Mouse (Mus musculus) ovary, adult 18-20 months (tissue): ENCODE data around the gene Pld1.

Experiments
- DNase-seq: peaks from one replicate; pipeline ENCODE4 v3.0.0; 2022; ENCODE audit warnings: low spot score, mixed read lengths

Gene Pld1

DNA sequence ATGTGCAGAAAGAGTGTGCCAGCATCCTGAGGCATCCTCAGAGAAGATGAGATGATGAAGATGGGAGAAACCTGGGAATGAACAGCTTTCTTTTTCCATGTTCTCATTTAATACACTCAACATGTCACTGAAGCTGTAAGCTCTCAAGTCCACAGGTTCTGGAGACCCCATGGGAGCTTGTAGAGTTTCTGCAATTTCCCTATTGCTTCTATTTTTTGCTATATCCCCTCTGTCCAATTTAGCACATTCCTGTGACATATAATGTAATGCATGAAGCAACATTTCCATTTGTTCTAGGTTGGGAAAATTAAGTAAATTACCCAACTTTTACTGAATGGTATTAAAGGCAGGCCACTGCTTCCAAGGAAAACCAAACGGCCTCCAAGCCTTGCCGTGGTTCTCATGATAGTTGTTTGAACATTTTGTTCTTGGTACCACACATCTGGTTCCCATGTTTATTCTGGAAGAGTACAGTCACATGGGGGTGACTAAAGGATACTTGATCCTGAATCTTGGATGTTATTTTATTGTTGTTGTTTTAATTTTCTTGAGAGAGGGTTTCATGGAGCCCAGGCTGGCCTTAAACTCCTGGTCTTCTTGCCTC is 52.7 kb downstream of the Pld1 start:
- DNase-seq: no peak

- DNase-seq: no peak
Observed at GRCm38 (mm10) chr3:27994175-27994990, 55.9 kb downstream of the Pld1 start.

DNA sequence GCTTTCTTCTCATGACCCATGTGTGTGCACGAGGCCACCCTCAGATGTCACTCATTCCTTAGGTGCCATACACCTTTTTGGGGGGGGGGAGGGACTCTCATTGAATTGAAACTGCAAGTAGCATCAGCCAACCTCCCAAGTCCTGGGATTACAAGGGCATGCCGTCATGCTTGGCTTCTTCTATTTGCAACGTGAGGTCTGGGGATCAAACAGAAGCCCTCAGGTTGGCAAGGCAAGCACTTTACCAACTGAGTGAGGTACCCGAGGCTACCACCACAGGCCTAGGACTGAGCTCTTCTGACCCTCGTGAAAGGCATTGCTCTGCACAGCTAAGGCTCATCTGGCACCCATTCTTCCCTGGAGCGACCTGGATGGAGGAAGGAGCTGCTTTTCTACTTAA is 65.8 kb downstream of the Pld1 start:
- no peak for DNase-seq

GRCm38 (mm10) chr3:28007684-28008083 is 69.2 kb downstream of the Pld1 start:
- DNase-seq: no peak

DNA sequence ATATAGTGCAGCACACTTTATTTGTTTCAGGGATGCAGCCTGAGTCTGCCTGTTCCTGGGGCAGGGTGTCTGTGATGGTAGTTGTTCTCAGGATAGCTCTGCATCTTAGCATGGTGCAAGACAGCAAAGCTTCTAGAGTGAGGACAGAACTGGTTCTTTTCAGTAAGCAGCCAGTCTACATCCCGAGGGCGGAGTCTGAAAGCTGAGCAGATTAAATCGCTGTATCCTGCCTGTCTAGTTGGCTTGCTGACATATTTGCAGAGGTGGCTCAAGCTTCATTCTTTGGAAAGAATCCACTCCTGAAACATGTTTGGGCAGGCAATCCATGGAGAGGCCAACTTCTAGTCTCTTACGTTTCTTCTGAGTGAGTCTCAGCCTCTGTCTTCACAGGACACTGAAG is 69.9 kb downstream of the Pld1 start:
- no peak for DNase-seq

DNA sequence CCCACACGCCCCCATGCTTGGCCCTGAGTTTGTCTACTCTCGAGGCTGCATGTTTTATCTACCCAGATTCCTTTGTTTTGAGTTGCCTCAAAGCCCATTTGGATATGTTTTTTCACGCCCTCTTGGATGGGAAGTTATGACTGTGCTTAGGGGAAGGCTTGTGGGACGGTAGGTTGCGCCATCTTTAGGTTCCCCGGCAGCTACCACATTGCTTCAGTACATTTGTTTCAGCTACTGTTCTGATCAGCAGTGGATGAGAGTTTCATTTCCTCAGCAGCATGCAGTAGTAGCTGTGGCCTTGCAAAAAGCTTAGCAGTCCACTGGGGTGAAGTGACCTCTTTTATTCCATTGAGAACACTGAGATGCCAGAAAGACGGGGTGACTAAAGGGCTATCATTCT is 73.7 kb downstream of the Pld1 start:
- DNase-seq: peak; percentile 37

DNA sequence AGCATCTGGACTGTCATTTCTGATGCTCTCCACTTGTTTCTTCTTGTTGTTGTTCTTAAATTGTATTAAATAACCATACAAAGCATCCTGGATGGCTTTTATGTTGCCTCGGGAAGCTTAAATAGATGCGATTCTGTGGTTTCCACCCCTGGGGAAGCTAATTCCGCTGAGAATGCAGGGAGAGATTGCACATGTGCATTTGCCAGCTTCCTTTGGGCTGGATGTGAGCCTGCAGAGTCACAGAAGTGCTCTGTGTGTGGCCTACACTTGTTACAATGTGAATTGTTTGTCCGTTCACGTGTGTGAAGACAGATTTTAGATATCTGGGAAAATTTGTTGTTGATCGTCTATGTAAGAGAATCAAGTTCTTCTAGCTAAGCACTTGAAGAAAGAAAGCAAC is 74.9 kb downstream of the Pld1 start:
- no peak for DNase-seq

DNA sequence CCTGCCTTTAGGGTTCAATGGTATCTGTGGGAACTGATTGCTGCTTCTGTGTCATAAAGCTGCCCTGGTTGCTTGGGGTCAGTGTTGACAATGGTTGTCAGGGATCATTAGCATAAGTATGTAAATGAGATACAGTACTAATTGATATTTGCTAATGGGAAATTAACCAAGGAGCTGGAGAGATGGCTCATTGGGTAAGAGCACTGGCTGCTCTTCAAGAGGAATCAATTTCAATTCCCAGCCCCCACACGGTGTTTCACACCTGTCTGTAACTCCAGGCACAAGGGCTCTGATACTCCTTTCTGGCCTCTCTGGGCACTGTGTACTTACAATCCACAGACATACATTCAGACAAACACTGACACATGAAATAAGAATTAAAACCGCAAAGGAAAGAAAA is 78.5 kb downstream of the Pld1 start:
- DNase-seq: no peak

- no peak for DNase-seq
Observed at GRCm38 (mm10) chr3:28019727-28020126, 81.2 kb downstream of the Pld1 start.

GRCm38 (mm10) chr3:28020404-28020803 is 81.9 kb downstream of the Pld1 start:
- no peak for DNase-seq

DNA sequence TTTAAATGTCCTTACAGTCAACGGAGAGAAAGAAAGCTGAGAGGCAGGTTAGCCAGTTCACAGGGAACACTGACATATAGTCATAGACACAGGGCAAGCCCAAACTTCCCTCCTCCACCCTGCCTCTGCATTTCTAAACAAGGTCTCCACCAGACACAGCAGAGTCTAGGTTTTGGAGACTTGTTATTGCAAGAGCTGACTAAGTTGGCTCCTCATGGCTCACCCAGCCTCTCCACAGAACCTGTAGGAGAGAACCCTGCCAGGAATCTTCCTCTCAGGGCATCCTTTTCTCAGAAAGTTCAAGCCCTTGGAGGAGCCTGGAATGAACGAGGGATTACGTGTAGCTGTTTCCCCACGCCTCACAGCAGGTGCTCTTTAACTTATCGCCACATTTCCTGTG is 83.7 kb downstream of the Pld1 start:
- DNase-seq: no peak

DNA sequence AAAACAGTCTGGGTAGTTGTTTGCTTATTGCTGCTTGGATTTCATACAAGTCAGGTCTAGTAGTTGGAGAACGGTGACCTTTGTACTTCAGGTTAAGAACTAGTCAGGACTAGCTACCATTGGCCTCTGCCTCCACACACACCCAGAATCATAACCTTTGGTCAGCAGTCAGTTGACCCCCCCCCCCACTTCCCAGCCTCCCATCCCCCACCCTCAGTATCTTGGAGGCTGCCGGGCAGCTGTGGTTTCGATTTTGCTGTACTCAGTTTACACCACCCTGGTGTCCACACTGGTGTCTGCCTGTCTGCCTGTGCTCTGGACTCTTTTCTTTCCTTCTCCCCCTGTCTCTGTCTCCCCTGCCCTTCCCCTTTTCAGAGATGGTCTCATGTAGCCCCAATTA is 88.4 kb downstream of the Pld1 start:
- DNase-seq: no peak

DNA sequence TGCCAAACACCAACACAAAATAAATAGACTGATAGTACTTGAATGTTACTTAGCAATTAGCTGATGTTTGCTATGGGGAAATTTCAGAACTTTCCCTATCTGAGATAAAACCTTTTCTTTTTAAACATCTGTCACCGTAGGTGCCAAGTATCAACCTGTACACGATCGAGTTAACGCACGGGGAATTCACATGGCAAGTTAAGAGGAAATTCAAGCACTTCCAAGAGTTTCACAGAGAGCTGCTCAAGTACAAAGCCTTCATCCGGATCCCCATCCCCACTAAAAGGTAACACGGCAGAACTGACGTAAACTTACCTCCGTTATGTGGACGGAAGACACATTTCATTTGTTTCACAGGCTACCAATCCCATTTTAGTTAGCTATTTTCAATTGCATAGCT is 90.0 kb downstream of the Pld1 start:
- DNase-seq: no peak

DNA sequence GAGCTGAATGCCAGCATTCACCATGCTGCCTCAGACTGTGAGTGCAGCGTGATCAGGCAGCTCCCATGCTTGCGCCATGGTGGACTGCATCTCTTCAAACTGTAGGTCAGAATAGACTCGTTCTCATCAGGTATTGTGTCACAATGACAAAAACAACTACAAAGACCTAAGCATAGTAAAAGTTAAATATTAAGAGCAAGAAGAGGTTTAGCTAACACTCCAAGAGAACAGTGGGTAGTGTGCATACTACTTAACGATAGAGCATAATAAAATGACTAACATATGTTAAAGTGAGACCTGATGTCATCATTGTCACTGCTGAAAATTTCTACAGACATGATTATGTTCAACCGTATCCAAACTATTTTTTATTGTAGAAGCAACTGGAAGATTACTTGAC is 92.4 kb downstream of the Pld1 start:
- no peak for DNase-seq

- DNase-seq: no peak
Observed at GRCm38 (mm10) chr3:28031643-28032243, 93.2 kb downstream of the Pld1 start.

GRCm38 (mm10) chr3:28033898-28034297 is 95.4 kb downstream of the Pld1 start:
- no peak for DNase-seq

DNA sequence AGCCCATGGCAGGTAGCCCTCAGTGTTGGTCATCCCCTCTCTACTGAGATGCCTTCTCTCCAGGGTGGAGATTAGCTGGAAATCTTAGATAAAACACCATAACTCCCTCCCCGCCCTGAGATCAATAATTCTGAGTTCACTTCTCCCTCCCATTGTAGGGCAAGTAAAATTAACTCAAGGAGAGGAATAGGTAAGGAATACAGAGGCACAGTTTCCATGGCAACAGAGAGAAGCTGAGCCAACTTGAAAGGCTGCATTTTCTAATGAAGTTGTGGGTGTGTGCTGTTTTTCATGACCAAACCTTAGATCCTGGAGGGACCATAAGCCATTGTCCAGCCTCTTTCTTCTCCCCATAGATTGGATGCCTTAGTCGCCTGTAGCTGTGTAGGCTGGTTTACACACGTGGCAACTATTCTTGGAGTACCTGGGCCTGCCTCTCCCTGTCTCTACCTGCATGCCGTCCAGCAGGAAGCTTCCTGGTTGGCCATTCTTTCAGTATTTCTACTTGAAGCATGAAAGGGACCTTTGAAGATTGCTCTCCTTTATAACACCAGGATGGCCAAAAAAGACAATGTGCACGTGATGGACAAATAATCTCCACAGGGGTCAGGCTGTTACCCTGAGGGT is 96.3 kb downstream of the Pld1 start:
- DNase-seq: no peak

DNA sequence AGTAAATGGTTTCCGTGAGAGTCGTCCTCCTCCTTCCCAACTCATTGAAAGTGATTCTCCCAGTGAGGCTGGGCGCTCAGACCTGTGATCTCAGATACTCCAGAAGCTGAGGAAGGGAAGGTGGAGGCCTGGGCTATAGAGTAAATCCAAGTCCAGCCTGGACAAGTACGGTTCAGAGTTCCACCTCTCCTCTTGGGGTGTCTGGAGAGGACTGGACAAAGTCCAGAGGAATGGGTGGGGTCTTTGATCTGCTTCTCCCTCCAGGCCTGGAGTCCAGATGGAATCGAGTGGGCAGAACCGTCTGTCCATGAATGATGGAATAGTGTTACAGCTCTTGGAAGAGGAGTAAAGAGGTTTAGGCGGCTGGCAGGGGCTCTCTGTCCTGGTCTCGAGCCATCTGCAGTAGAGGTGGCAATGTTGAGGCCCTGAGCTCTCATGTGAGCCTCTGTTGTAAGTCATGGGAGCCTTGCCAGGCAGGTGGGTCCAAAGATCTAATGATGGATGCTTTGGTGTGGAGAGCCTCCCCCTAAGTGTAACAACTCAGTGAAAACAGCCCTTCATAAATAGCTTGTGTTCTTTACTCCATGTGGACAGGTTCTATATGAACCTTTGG is 98.9 kb downstream of the Pld1 start:
- DNase-seq: no peak

DNA sequence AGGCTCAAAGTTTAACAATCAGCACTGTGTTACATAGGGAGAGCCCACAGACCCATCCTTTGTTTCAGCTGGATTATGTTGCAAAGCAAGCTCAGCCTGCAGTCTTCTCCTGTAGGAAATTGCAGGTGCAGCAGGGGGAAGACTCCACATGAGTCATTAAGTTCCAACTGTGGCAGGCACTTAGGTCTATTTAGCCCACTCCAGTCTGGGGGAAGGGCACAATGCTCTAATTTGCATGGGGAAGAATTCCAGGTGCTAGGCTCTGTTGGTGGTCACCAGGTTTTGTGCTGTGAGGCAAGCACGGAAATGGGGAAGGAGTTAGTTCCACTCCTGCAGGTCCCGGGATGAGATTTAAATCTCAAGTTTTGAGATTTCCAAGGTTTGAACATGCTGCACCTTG is 99.6 kb downstream of the Pld1 start:
- DNase-seq: no peak

DNA sequence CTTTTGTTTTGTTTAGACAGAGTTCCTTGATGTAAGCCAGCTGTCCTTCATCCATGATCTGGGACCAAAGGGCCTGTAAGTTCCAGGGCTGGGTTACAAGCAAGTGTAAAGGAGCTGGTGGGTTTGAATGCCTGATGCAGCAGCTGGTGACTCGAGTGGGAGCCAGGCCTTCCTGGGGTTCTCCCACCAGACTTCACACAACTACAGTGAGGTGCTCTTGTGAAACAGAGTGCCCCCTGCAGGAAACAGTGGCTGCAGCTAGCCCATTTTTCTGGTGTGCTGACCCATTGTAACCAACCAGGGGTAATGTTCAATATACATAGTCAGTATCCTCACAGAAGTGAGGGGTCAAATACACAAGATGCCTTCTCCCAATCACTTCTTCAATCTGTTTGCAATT is 101.3 kb downstream of the Pld1 start:
- no peak for DNase-seq

GRCm38 (mm10) chr3:28041236-28041635 is 102.7 kb downstream of the Pld1 start:
- no peak for DNase-seq

DNA sequence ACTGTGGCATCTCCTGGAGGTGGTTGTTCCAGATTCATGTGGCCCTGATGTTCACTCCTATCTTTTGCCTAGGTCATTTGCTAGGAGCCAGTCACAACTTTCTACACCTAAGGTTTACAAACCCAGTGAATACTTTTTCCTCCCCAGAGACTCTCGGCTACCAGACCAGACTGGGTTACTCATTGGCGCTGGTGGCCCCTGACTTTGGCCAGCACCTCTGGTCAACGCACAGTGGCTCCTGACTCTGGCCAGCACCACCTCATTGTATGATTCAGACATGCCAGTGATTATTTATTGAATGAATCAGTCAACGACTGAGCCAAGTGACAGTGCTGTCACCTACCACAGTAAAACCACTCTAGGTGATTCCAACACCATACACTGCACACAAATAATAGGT is 103.9 kb downstream of the Pld1 start:
- DNase-seq: no peak

GRCm38 (mm10) chr3:28047599-28047998 is 109.1 kb downstream of the Pld1 start:
- no peak for DNase-seq
